Mouse (Mus musculus): Measurements from ENCODE around the gene Vps50. TPM values are rescaled to one million over a fixed set of nuclear protein-coding genes. Genes with fewer than 3 reads are reported as not detected.

Gene Vps50
- total and polyA plus RNA-seq, 3 experiments, result 17.0 to 39.1 (median 19.6) TPM

- dilution Hi-C loops (cut with MboI; ENCODE audit: extremely low pct_ligation_motif_present, extremely low pct_unique_long_range_greater_than_20kb, low sequenced_read_pairs), result no loop called here
Observed at GRCm38 (mm10) chr6:3565005-3565404, 66.8 kb downstream of the Vps50 start.

DNA sequence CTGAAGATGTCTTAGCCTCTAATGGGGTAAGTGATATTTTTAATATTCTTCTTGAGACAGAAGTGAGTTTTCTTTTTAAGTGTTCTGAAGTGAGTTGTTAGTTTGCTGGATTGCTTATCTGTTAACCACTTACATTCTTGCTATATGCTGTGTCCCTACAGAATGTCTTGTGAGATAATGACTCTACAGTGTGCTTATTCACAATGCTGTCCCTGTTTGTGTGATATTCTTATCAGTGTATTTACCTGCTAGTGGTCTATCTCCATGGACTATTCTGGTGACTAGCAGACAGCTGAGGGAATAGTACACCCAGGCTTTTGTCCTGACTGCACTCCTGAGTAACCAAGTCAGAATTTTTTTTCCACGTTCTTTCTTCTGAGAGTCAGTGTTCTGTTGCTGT, 67.5 kb downstream of the Vps50 start:
- Histone ChIP-seq H3K27ac (ENCODE audit: insufficient read depth, low read depth) (no peak overlapping the region), H3K27me3 (replicated peaks) (no peaks in the 10 kb centered on the region), H3K4me3 (replicated peaks in 1 of 3; ENCODE audit: low read depth in 2 of 3, low read length in 2 of 3, poor library complexity in 1 of 3) (no peak overlapping the region), H3K79me2 (replicated peaks; ENCODE audit: control insufficient read depth, extremely low read depth, insufficient read depth, poor library complexity, severe bottlenecking) (no peaks in the 10 kb centered on the region), H3K4me1 (ENCODE audit: control insufficient read depth in 1 of 2, insufficient read depth in 2 of 2) (no peaks in the 10 kb centered on the region), H3K4me2 (ENCODE audit: insufficient read depth, low read depth, poor library complexity, severe bottlenecking) (no peak overlapping the region), H3K9me3 (replicated peaks; ENCODE audit: low read length) (no peaks in the 10 kb centered on the region), H3K36me3 (replicated peaks in 1 of 2; ENCODE audit: control insufficient read depth in 1 of 2, insufficient read depth in 1 of 2, low read length in 1 of 2) (peaks cover 2 to 44% of the 10 kb centered on the region in 2 experiments), H3K9ac (ENCODE audit: insufficient read depth, low read depth) (no peak overlapping the region)
- dilution Hi-C loops (cut with MboI; ENCODE audit: extremely low pct_ligation_motif_present, extremely low pct_unique_long_range_greater_than_20kb, low sequenced_read_pairs), result no loop called here
- TF ChIP-seq NRF1 (IDR thresholded peaks at IDR 0.05; ENCODE audit: low read depth, low read length), result no peak
- TF ChIP-seq EP300 (IDR thresholded peaks at IDR 0.05; ENCODE audit: low read length), result no peak
- TF ChIP-seq ZNF384 (IDR thresholded peaks at IDR 0.05; ENCODE audit: low read depth, low read length), result no peak
- TF ChIP-seq RCOR1 (conservative IDR thresholded peaks at IDR 0.05; ENCODE audit: low read depth, low read length), result no peak
- no peak for TF ChIP-seq GABPA (IDR thresholded peaks at IDR 0.05; ENCODE audit: insufficient replicate concordance, low read depth, low read length)
- in situ Hi-C loops (cut with MboI; ENCODE audit: low pct_ligation_motif_present, low pct_unique_long_range_greater_than_20kb, low sequenced_read_pairs), result no loop called here
- no peak for DNase-seq (ENCODE audit: extremely low read depth)

More at GRCm38 (mm10) chr6:3565005-3565404, 66.8 kb downstream of the Vps50 start:
- in situ Hi-C loops (cut with MboI; ENCODE audit: low pct_ligation_motif_present, low pct_unique_long_range_greater_than_20kb, low sequenced_read_pairs), result no loop called here
- Histone ChIP-seq H3K4me1 (ENCODE audit: control insufficient read depth in 1 of 2, insufficient read depth in 2 of 2) (no peaks in the 10 kb centered on the region), H3K9me3 (replicated peaks; ENCODE audit: low read length) (no peaks in the 10 kb centered on the region), H3K27me3 (replicated peaks) (no peaks in the 10 kb centered on the region), H3K27ac (ENCODE audit: insufficient read depth, low read depth) (no peak overlapping the region), H3K4me3 (replicated peaks in 1 of 3; ENCODE audit: low read depth in 2 of 3, low read length in 2 of 3, poor library complexity in 1 of 3) (no peak overlapping the region), H3K36me3 (replicated peaks in 1 of 2; ENCODE audit: control insufficient read depth in 1 of 2, insufficient read depth in 1 of 2, low read length in 1 of 2) (peaks cover 0 to 41% of the 10 kb centered on the region in 2 experiments), H3K9ac (ENCODE audit: insufficient read depth, low read depth) (no peak overlapping the region), H3K79me2 (replicated peaks; ENCODE audit: control insufficient read depth, extremely low read depth, insufficient read depth, poor library complexity, severe bottlenecking) (no peaks in the 10 kb centered on the region), H3K4me2 (ENCODE audit: insufficient read depth, low read depth, poor library complexity, severe bottlenecking) (no peak overlapping the region)
- no peak for DNase-seq (ENCODE audit: extremely low read depth)
- no peak for TF ChIP-seq NELFE (IDR thresholded peaks at IDR 0.05; ENCODE audit: low read depth, low read length)
- no peak for TF ChIP-seq MEF2A (IDR thresholded peaks at IDR 0.05; ENCODE audit: borderline replicate concordance, low read depth, low read length)
- TF ChIP-seq TBP (conservative IDR thresholded peaks at IDR 0.05; ENCODE audit: low read depth, low read length), result no peak
- no peak for TF ChIP-seq E2F4 (IDR thresholded peaks at IDR 0.05; ENCODE audit: insufficient replicate concordance, low read depth, low read length)
- no peak for TF ChIP-seq SMC3 (IDR thresholded peaks at IDR 0.05; ENCODE audit: low read depth, low read length)
- no peak for TF ChIP-seq POLR2A (IDR thresholded peaks at IDR 0.05; ENCODE audit: low read depth, low read length)
- TF ChIP-seq ZMIZ1 (IDR thresholded peaks at IDR 0.05; ENCODE audit: low read depth, low read length), result no peak
- no peak for TF ChIP-seq MXI1 (IDR thresholded peaks at IDR 0.05; ENCODE audit: low read depth, low read length)
- TF ChIP-seq ZKSCAN1 (IDR thresholded peaks at IDR 0.05; ENCODE audit: borderline replicate concordance, low read depth, low read length), result no peak

DNA sequence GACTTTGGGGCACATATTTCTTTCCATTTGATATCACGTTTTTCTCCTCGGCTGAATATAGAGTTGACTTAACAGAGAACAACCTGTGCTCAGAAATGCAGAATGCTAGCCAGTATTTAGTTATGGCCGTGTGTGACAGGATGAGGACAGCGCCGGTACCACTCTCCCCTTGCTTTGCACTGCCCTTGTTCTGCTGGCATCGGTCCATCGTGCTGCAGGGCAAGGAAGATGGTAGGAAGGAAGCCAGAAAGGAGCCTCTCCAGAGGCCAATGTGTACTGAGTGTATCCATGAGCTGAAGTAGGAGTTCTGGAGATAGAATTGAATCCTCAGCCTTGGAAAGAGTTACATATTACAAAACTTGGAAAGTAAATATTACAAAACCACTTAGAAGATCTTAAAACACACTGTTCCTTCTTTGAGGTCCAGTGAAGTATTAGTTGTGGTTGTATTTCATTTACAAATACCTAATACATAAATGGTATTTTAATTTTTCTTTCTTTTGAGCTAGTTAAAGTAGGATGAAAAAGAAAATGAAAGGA, 69.0 kb downstream of the Vps50 start:
- Histone ChIP-seq H3K4me1 (ENCODE audit: control insufficient read depth in 1 of 2, insufficient read depth in 2 of 2) (no peaks in the 10 kb centered on the region), H3K27me3 (replicated peaks) (no peaks in the 10 kb centered on the region), H3K4me3 (replicated peaks in 1 of 3; ENCODE audit: low read depth in 2 of 3, low read length in 2 of 3, poor library complexity in 1 of 3) (no peak overlapping the region), H3K4me2 (ENCODE audit: insufficient read depth, low read depth, poor library complexity, severe bottlenecking) (no peak overlapping the region), H3K27ac (ENCODE audit: insufficient read depth, low read depth) (no peak overlapping the region), H3K79me2 (replicated peaks; ENCODE audit: control insufficient read depth, extremely low read depth, insufficient read depth, poor library complexity, severe bottlenecking) (no peaks in the 10 kb centered on the region), H3K36me3 (replicated peaks in 1 of 2; ENCODE audit: control insufficient read depth in 1 of 2, insufficient read depth in 1 of 2, low read length in 1 of 2) (peaks cover 8 to 53% of the 10 kb centered on the region in 2 experiments), H3K9me3 (replicated peaks; ENCODE audit: low read length) (no peaks in the 10 kb centered on the region), H3K9ac (ENCODE audit: insufficient read depth, low read depth) (no peak overlapping the region)
- DNase-seq (ENCODE audit: extremely low read depth), result no peak
- dilution Hi-C loops (cut with MboI; ENCODE audit: extremely low pct_ligation_motif_present, extremely low pct_unique_long_range_greater_than_20kb, low sequenced_read_pairs), result no loop called here
- in situ Hi-C loops (cut with MboI; ENCODE audit: low pct_ligation_motif_present, low pct_unique_long_range_greater_than_20kb, low sequenced_read_pairs), result no loop called here
- no peak for TF ChIP-seq UBTF (IDR thresholded peaks at IDR 0.05; ENCODE audit: low read depth, low read length)
- no peak for TF ChIP-seq POLR2A (IDR thresholded peaks at IDR 0.05; ENCODE audit: low read depth, low read length)
- no peak for TF ChIP-seq TCF12 (IDR thresholded peaks at IDR 0.05; ENCODE audit: low read depth, low read length)
- TF ChIP-seq ZMIZ1 (IDR thresholded peaks at IDR 0.05; ENCODE audit: low read depth, low read length), result no peak
- TF ChIP-seq RAD21 (IDR thresholded peaks at IDR 0.05; ENCODE audit: low read depth, low read length), result no peak
- no peak for TF ChIP-seq MYC (IDR thresholded peaks at IDR 0.05; ENCODE audit: low read depth, low read length)
- TF ChIP-seq MXI1 (IDR thresholded peaks at IDR 0.05; ENCODE audit: low read depth, low read length), result no peak
- no peak for TF ChIP-seq CHD1 (IDR thresholded peaks at IDR 0.05; ENCODE audit: low read depth, low read length)
- no peak for TF ChIP-seq KAT2A (IDR thresholded peaks at IDR 0.05; ENCODE audit: insufficient replicate concordance, low read length)
- no peak for TF ChIP-seq USF2 (conservative IDR thresholded peaks at IDR 0.05; ENCODE audit: low read depth, low read length)
- TF ChIP-seq CTCF (conservative IDR thresholded peaks at IDR 0.05 in 1 of 2, IDR thresholded peaks at IDR 0.05 in 1 of 2; ENCODE audit: low read depth in 2 of 2, low read length in 2 of 2), result no peak
- TF ChIP-seq E2F4 (IDR thresholded peaks at IDR 0.05; ENCODE audit: insufficient replicate concordance, low read depth, low read length), result no peak
- no peak for TF ChIP-seq BHLHE40 (IDR thresholded peaks at IDR 0.05; ENCODE audit: low read depth, low read length)
- TF ChIP-seq ZC3H11A (IDR thresholded peaks at IDR 0.05; ENCODE audit: low read depth, low read length), result no peak
- no peak for TF ChIP-seq MAZ (IDR thresholded peaks at IDR 0.05; ENCODE audit: low read depth, low read length)

All from CH12.LX (cell line).